In genomic region chr6:141629291-141629690, GRCm38 (mm10) we compare ENCODE assay signal across 24 mouse cellular contexts. TPM values are rescaled to one million over a fixed set of nuclear protein-coding genes. Genes with fewer than 3 reads are reported as not detected.
DNase-seq lines count a peak whose midpoint lies in the region; ATAC-seq and TF ChIP-seq lines count a peak whose summit lies in the region.
"Had no signal": no experiment of that assay in that cellular context is flagged by ENCODE, and none has a peak within 500 bp of the region (broad histone marks: within the 10 kb centered on the region; RNA-seq: fewer than 3 reads in every experiment).

TSS of gene Slco1b2 (plus strand) at chr6:141629518.

- WGBS in liver, adult 2 months, result 20% methylated on average over 3 of the region's 3 CpGs
- 67% methylated on average over 3 of the region's 3 CpGs for WGBS in liver, embryonic 11.5 days

- H3K79me2 ChIP-seq in liver, adult 2 months (ENCODE audit: control insufficient read depth, insufficient read depth, low read length), result peaks cover 10% of the 10 kb centered on the region; the same call in 1 of the 2 replicates

- H3K27ac ChIP-seq in liver, adult 2 months (replicated peaks; ENCODE audit: insufficient read depth, low read depth, low read length), result peak within 1 kb of the TSS; percentile 94
- H3K27ac ChIP-seq in liver, embryonic 11.5 days (ENCODE audit: low read depth, low read length), result no peak within 1 kb of the TSS
- H3K27ac ChIP-seq: embryonic facial prominence, embryonic 13.5 days; embryonic facial prominence, embryonic 15.5 days; forebrain, embryonic 10.5 days; forebrain, embryonic 12.5 days had no signal

- H3K9ac ChIP-seq in liver, adult 2 months (ENCODE audit: low read depth, low read length), result peak within 1 kb of the TSS; percentile 96
- no peak within 1 kb of the TSS for H3K9ac ChIP-seq in liver, embryonic 11.5 days (ENCODE audit: low read depth, low read length)
- H3K9ac ChIP-seq: embryonic facial prominence, embryonic 13.5 days; embryonic facial prominence, embryonic 15.5 days; forebrain, embryonic 12.5 days had no signal

- peak; percentile 29; the same call in 1 of the 2 replicates for TF ChIP-seq POLR2A in liver, adult 2 months (IDR thresholded peaks at IDR 0.05; ENCODE audit: extremely low read depth, insufficient read depth, low read length)

- H3K36me3 ChIP-seq in liver, adult 2 months (ENCODE audit: control insufficient read depth, insufficient read depth, low read length), result peaks cover 5% of the 10 kb centered on the region; the same call in 1 of the 2 replicates
- H3K36me3 ChIP-seq in liver, embryonic 11.5 days (ENCODE audit: control insufficient read depth, insufficient read depth, low read length), result no peaks in the 10 kb centered on the region
- H3K36me3 ChIP-seq: embryonic facial prominence, embryonic 13.5 days; embryonic facial prominence, embryonic 15.5 days; forebrain, embryonic 10.5 days; forebrain, embryonic 12.5 days had no signal

- no peaks in the 10 kb centered on the region for H3K27me3 ChIP-seq in liver, adult 2 months (ENCODE audit: control insufficient read depth, insufficient read depth, low read length)
- H3K27me3 ChIP-seq in liver, embryonic 11.5 days (replicated peaks; ENCODE audit: control insufficient read depth, insufficient read depth, low read length), result no peaks in the 10 kb centered on the region
- H3K27me3 ChIP-seq: embryonic facial prominence, embryonic 13.5 days; embryonic facial prominence, embryonic 15.5 days; forebrain, embryonic 12.5 days had no signal

- peaks cover 1% of the 10 kb centered on the region for H3K4me1 ChIP-seq in liver, adult 2 months (ENCODE audit: control insufficient read depth, insufficient read depth, low read length)
- no peaks in the 10 kb centered on the region for H3K4me1 ChIP-seq in liver, embryonic 11.5 days (replicated peaks; ENCODE audit: control insufficient read depth, insufficient read depth, low read length)
- H3K4me1 ChIP-seq: embryonic facial prominence, embryonic 13.5 days; embryonic facial prominence, embryonic 15.5 days; forebrain, embryonic 10.5 days; forebrain, embryonic 12.5 days had no signal

- peak within 1 kb of the TSS; percentile 83 for H3K4me3 ChIP-seq in liver, adult 2 months (ENCODE audit: insufficient read depth, low read depth, low read length)
- no peak within 1 kb of the TSS for H3K4me3 ChIP-seq in liver, embryonic 11.5 days (ENCODE audit: low read depth, low read length)
- H3K4me3 ChIP-seq: embryonic facial prominence, embryonic 13.5 days; embryonic facial prominence, embryonic 15.5 days; erythroblast, embryonic 14.5 days; forebrain, embryonic 10.5 days; forebrain, embryonic 12.5 days had no signal

- H3K4me2 ChIP-seq in liver, embryonic 11.5 days, result no peak within 1 kb of the TSS
- H3K4me2 ChIP-seq: embryonic facial prominence, embryonic 13.5 days; embryonic facial prominence, embryonic 15.5 days; forebrain, embryonic 12.5 days had no signal

- no peak for DNase-seq in adrenal gland, postnatal 14 days
- no peak for DNase-seq in adrenal gland, postnatal 4 days (ENCODE audit: low spot score in 2 of 2)
- DNase-seq in liver, adult 2 months (ENCODE audit: extremely low read depth, low read depth, low spot score), result peak; percentile 95
- no peak for DNase-seq in liver, embryonic 11.5 days (ENCODE audit: low spot score)
- DNase-seq: adrenal gland, adult 2 months; adrenal gland, postnatal 25 days; cerebellum, adult 11 months; cerebellum, adult 18-20 months; cerebellum, adult 8-10 months; cerebellum, adult 9-11 months; cerebellum, postnatal 14 days; cerebellum, postnatal 36 days; embryo, embryonic 11 days had no signal

- ATAC-seq in liver, embryonic 11.5 days (replicated peaks; ENCODE audit: low FRiP score), result no peak
- ATAC-seq: forebrain, embryonic 14.5 days; forebrain, embryonic 16.5 days had no signal

- H3K9me3 ChIP-seq in liver, embryonic 11.5 days (ENCODE audit: control insufficient read depth, low read length), result no peaks in the 10 kb centered on the region
- H3K9me3 ChIP-seq: embryonic facial prominence, embryonic 13.5 days; embryonic facial prominence, embryonic 15.5 days; forebrain, embryonic 10.5 days; forebrain, embryonic 12.5 days had no signal

- no peak for TF ChIP-seq CTCF in liver, adult 2 months (IDR thresholded peaks at IDR 0.05; ENCODE audit: low read depth, low read length)

RNA-seq across cellular contexts. Expression of gene Slco1b2, which starts in this region (rescaled TPM):
- total RNA-seq in adrenal gland, postnatal 14 days (2021), result 3.4 and 53.0 TPM in 2 replicates
- total RNA-seq in adrenal gland, postnatal 4 days (2021), result 10 to 100 TPM in 1 of 2 experiments, under 1 TPM in 1; 0.62 to 17.0 TPM
- 948 and 1,654 TPM in 2 replicates for total RNA-seq in liver, adult 2 months (2014; rRNA removed)
- polyA plus RNA-seq in liver, adult 2 months (2012; rRNA removed), result 164 and 169 TPM in 2 replicates
- not detected in 2 replicates for polyA plus RNA-seq in liver, embryonic 11.5 days (2014; fragmentation: Nextera tagmentation; extraction: Ambion mirVana)
- total RNA-seq: adrenal gland, postnatal 25 days; common myeloid progenitor, adult 5-6 weeks; MEL had no signal
- polyA plus RNA-seq: adrenal gland, adult 2 months; C2C12; embryonic facial prominence, embryonic 11.5 days; embryonic facial prominence, embryonic 13.5 days; embryonic facial prominence, embryonic 15.5 days; erythroblast, embryonic 14.5 days; forebrain, embryonic 10.5 days; forebrain, embryonic 12.5 days; forebrain, embryonic 14.5 days; forebrain, embryonic 16.5 days had no signal

Comparison
In these comparisons a context has a peak if more than half of its experiments do, and no peak if none do; other contexts are left out.
1. RNA of gene Slco1b2 (total RNA-seq): 948 to 1,654 TPM in liver, adult 2 months; 3.4 to 53.0 TPM in adrenal gland, postnatal 14 days and 0.62 to 17.0 TPM in adrenal gland, postnatal 4 days; every median in the first group is over 10 times any median in the second.
2. RNA of gene Slco1b2 (polyA plus RNA-seq): 164 to 169 TPM in liver, adult 2 months; not detected in liver, embryonic 11.5 days; every median in the first group is over 100 times any median in the second.